Mouse (Mus musculus): ENCODE data around the gene AC131692.1. TPM values are rescaled to one million over a fixed set of nuclear protein-coding genes. Genes with fewer than 3 reads are reported as not detected.

AC131692.1 gene
- total RNA-seq, 1 experiment from 2014 or later = 0.56 TPM

Small RNA genes lying within 50 kb of the gene (microRNA-seq; reads per million reads assigned to microRNA genes)
- gene Mir6988 = 0.43 to 0.76 reads per million in 2 experiments

Other genes starting within 250 kb of the AC131692.1 start
- gene Frmd8, start 219.1 kb upstream of the AC131692.1 start, total RNA-seq (2021) = 26.0 and 34.5 TPM in 2 replicates
- gene Slc25a45, start 216.6 kb upstream of the AC131692.1 start, total RNA-seq (2021) = 14.7 and 16.5 TPM in 2 replicates
- 1.4 and 1.7 TPM in 2 replicates for gene Tigd3, start 200.3 kb upstream of the AC131692.1 start, total RNA-seq (2021)
- gene Dpf2, start 181.4 kb upstream of the AC131692.1 start, total RNA-seq (2021) = 118 and 119 TPM in 2 replicates
- 9.6 and 9.7 TPM in 2 replicates for gene Cdc42ep2, start 169.6 kb upstream of the AC131692.1 start, total RNA-seq (2021)
- 24.6 and 28.4 TPM in 2 replicates for gene Pola2, start 130.2 kb upstream of the AC131692.1 start, total RNA-seq (2021)
- not detected in 2 replicates for gene Slc22a20, start 108.3 kb upstream of the AC131692.1 start, total RNA-seq (2021)
- gene Capn1, start 78.5 kb upstream of the AC131692.1 start, total RNA-seq (2021) = 28.5 and 41.5 TPM in 2 replicates
- gene Syvn1, start 47.8 kb upstream of the AC131692.1 start, total RNA-seq (2021) = 53.2 and 54.8 TPM in 2 replicates
- gene Mrpl49, start 36.6 kb upstream of the AC131692.1 start, total RNA-seq (2021) = 59.7 and 68.2 TPM in 2 replicates
- 956 and 1,133 TPM in 2 replicates for gene Fau, start 36.6 kb upstream of the AC131692.1 start, total RNA-seq (2021)
- gene Znhit2, start 33.2 kb upstream of the AC131692.1 start, total RNA-seq (2021) = 24.9 and 25.3 TPM in 2 replicates
- gene Tm7sf2, start 26.0 kb upstream of the AC131692.1 start, total RNA-seq (2021) = 9.5 and 19.3 TPM in 2 replicates
- 44.9 and 47.9 TPM in 2 replicates for gene Vps51, start 17.2 kb upstream of the AC131692.1 start, total RNA-seq (2021)
- gene Tmem262, start 14.4 kb upstream of the AC131692.1 start, total RNA-seq (2021) = not detected in 2 replicates
- gene Gm28374, start 12.2 kb upstream of the AC131692.1 start, total RNA-seq (2021) = not detected in 2 replicates
- 31.0 and 33.5 TPM in 2 replicates for gene Zfpl1, start 9.5 kb upstream of the AC131692.1 start, total RNA-seq (2021)
- gene Cdca5, start 9.4 kb upstream of the AC131692.1 start, total RNA-seq (2021) = 5.5 and 5.7 TPM in 2 replicates
- gene Naaladl1, start 11.4 kb downstream of the AC131692.1 start, total RNA-seq (2021) = 0.33 TPM in 1 of 2 replicates, not detected in the other
- gene Sac3d1, start 24.2 kb downstream of the AC131692.1 start, total RNA-seq (2021) = 12.9 and 15.4 TPM in 2 replicates
- gene Snx15, start 33.9 kb downstream of the AC131692.1 start, total RNA-seq (2021) = 21.7 and 23.6 TPM in 2 replicates
- gene Batf2, start 46.6 kb downstream of the AC131692.1 start, total RNA-seq (2021) = 0.52 and 1.5 TPM in 2 replicates
- 61.2 and 61.5 TPM in 2 replicates for gene Arl2, start 47.1 kb downstream of the AC131692.1 start, total RNA-seq (2021)
- 1.0 and 1.2 TPM in 2 replicates for gene Majin, start 90.0 kb downstream of the AC131692.1 start, total RNA-seq (2021)
- 19.6 and 20.2 TPM in 2 replicates for gene Gpha2, start 132.0 kb downstream of the AC131692.1 start, total RNA-seq (2021)
- gene Ppp2r5b, start 141.5 kb downstream of the AC131692.1 start, total RNA-seq (2021) = 64.8 and 67.0 TPM in 2 replicates
- 27.5 and 30.6 TPM in 2 replicates for gene Atg2a, start 147.2 kb downstream of the AC131692.1 start, total RNA-seq (2021)
- 116 and 118 TPM in 2 replicates for gene Ehd1, start 182.3 kb downstream of the AC131692.1 start, total RNA-seq (2021)
- gene Cdc42bpg, start 212.0 kb downstream of the AC131692.1 start, total RNA-seq (2021) = 9.9 and 11.5 TPM in 2 replicates
- gene Men1, start 240.6 kb downstream of the AC131692.1 start, total RNA-seq (2021) = 35.4 and 42.6 TPM in 2 replicates
- 39.6 and 70.3 TPM in 2 replicates for gene Map4k2, start 246.7 kb downstream of the AC131692.1 start, total RNA-seq (2021)